Mouse (Mus musculus) heart, embryonic 15.5 days (tissue): ENCODE results near the gene Upp1. TPM values are rescaled to one million over a fixed set of nuclear protein-coding genes. Genes with fewer than 3 reads are reported as not detected.

Experiments
- ATAC-seq: fragments of 200-750 bp; cut with Nextera tagmentation; replicated peaks from 2 replicates; pipeline ENCODE4 v1.8.0; 2017; ENCODE audit warnings: low read depth, moderate TSS enrichment; ENCODE audit not compliant: insufficient number of reproducible peaks, insufficient read depth, low FRiP score
- H3K27ac ChIP-seq: fragments of 300-500 bp; sonication (generic); 2 replicates; pipeline ENCODE4 v1.5.1; 2015; ENCODE audit warnings: mild to moderate bottlenecking, inconsistent platforms
- H3K27me3 ChIP-seq: fragments of 300-500 bp; sonication (generic); 2 replicates; pipeline ENCODE4 v1.6.1; 2015; ENCODE audit warnings: inconsistent platforms
- H3K36me3 ChIP-seq: fragments of 300-500 bp; sonication (generic); 2 replicates; pipeline ENCODE4 v1.6.1; 2015; ENCODE audit warnings: mild to moderate bottlenecking, inconsistent platforms
- H3K4me1 ChIP-seq: fragments of 300-500 bp; sonication (generic); replicated peaks from 2 replicates; pipeline ENCODE4 v1.6.1; 2015; ENCODE audit warnings: inconsistent platforms
- H3K4me2 ChIP-seq: fragments of 300-500 bp; sonication (generic); 2 replicates; pipeline ENCODE4 v1.6.1; 2015; ENCODE audit warnings: inconsistent platforms, mild to moderate bottlenecking, moderate library complexity
- H3K4me3 ChIP-seq: fragments of 300-500 bp; sonication (generic); 2 replicates; pipeline ENCODE4 v1.5.1; 2015; ENCODE audit warnings: mild to moderate bottlenecking, inconsistent platforms
- H3K9ac ChIP-seq: fragments of 300-500 bp; sonication (generic); 2 replicates; pipeline ENCODE4 v1.6.1; 2015; ENCODE audit warnings: mild to moderate bottlenecking, inconsistent platforms
- H3K9me3 ChIP-seq: fragments of 300-500 bp; sonication (generic); replicated peaks from 2 replicates; pipeline ENCODE4 v1.6.1; 2016; ENCODE audit warnings: inconsistent platforms
- WGBS: fragments of 180-500 bp; shearing (Covaris S2); methylation state at CpG from one replicate; pipeline ENCODE4 v1.1.7; 2015; ENCODE audit warnings: mixed read lengths; 5-methylcytosine and 5-hydroxymethylcytosine counted together
- polyA plus RNA-seq: library from polyadenylated mRNA; unstranded; fragments of >200 nt; fragmentation: Nextera tagmentation; extraction: Ambion mirVana; gene quantifications from 2 replicates; pipeline ENCODE4 v1.2.1, GENCODE M21; 2015

The Upp1 gene
- polyA plus RNA-seq, 1 experiment from 2014 or later, result 37.9 TPM

DNA sequence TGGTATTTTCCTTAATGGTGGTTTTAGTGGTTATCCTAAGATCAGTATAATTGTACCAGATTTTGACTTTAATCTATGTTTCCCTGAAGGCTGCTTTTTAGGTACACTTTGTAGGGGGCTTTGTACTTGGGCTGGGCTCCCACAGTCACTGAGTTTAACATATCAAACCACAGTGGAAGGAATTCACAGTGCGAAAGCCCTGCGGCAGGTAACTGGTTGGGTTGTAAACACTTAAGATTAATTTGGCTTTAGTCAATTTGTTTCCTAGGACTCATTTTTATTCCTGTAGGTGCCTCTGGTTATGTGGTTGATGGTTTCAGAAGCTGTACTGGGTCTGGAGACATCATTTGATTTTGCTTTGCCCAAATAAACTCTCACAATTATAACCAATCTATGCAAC lies 49.4 kb downstream of the Upp1 start:
- H3K9me3 ChIP-seq, result no peaks in the 10 kb centered on the region
- WGBS, result 84% methylated on average over 2 of the region's 2 CpGs
- ATAC-seq, result no peak
- H3K9ac ChIP-seq, result no peak overlapping the region
- H3K4me1 ChIP-seq, result no peaks in the 10 kb centered on the region
- H3K36me3 ChIP-seq, result no peaks in the 10 kb centered on the region
- no peaks in the 10 kb centered on the region for H3K27me3 ChIP-seq
- no peak overlapping the region for H3K27ac ChIP-seq
- no peak overlapping the region for H3K4me3 ChIP-seq
- H3K4me2 ChIP-seq, result no peak overlapping the region

DNA sequence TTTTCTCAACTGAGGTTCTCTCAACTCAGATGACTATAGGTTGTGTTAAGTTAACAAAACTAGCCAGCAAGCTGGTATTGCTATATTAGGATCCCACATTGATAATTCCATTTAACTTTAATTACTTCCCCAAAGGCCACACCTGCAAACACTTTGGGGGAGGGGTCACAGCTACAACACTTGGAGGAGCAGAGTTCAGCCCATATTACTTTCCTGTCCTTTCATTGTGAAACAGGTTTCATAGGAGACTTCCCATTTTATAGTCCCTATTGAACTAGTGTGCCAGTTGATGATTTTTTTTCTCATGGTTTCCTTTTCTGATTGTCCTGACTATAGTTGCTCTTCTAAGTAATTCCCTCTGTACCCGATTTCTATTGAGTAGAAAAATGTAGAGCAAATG lies 63.6 kb downstream of the Upp1 start:
- H3K27me3 ChIP-seq, result no peaks in the 10 kb centered on the region
- no peaks in the 10 kb centered on the region for H3K36me3 ChIP-seq
- no peak overlapping the region for H3K4me3 ChIP-seq
- no peaks in the 10 kb centered on the region for H3K4me1 ChIP-seq
- no peaks in the 10 kb centered on the region for H3K9me3 ChIP-seq
- WGBS, result 70% methylated on average over 1 of the region's 1 CpGs
- H3K4me2 ChIP-seq, result no peak overlapping the region
- no peak for ATAC-seq
- H3K9ac ChIP-seq, result no peak overlapping the region
- H3K27ac ChIP-seq, result no peak overlapping the region

Other genes with a start within 250 kb of the Upp1 start
- gene Pkd1l1, start 144.8 kb upstream of the Upp1 start, polyA plus RNA-seq, result 0.08 TPM in 1 of 2 replicates, not detected in the other
- gene Hus1, start 106.9 kb upstream of the Upp1 start, polyA plus RNA-seq, result 12.3 and 12.6 TPM in 2 replicates
- 3.3 and 5.1 TPM in 2 replicates for gene Gm11992, start 69.5 kb upstream of the Upp1 start, polyA plus RNA-seq
- gene Sun3, start 69.1 kb upstream of the Upp1 start, polyA plus RNA-seq, result 0.49 and 0.82 TPM in 2 replicates
- gene Abca13, start 73.8 kb downstream of the Upp1 start, polyA plus RNA-seq, result 0.01 and 0.03 TPM in 2 replicates